Mouse (Mus musculus) MEL (cell line): Measurements from ENCODE around the gene Prrg2.

Experiments
- BHLHE40 ChIP-seq: IDR thresholded peaks from 2 replicates; pipeline ENCODE4 v1.6.1; 2012; ENCODE audit warnings: low read depth, mild to moderate bottlenecking, inconsistent platforms, low read length, improper control_type of control experiment, borderline replicate concordance
- CTCF ChIP-seq, 3 experiments: IDR thresholded peaks in 2 of 3; conservative IDR thresholded peaks in 1 of 3; 2 replicates each; pipeline ENCODE4 v1.5.1; 2011 to 2012; ENCODE audit warnings: low read length in 3 of 3, low read depth in 2 of 3, mild to moderate bottlenecking in 2 of 3, improper control_type of control experiment in 1 of 3, inconsistent platforms in 1 of 3, mixed read lengths in 1 of 3, moderate library complexity in 1 of 3; ENCODE audit not compliant: control insufficient read depth in 1 of 3, insufficient read depth in 1 of 3, poor library complexity in 1 of 3, severe bottlenecking in 1 of 3
- EP300 ChIP-seq, 2 experiments: IDR thresholded peaks; 2 replicates each; pipeline ENCODE4 v1.6.1; 2011; ENCODE audit warnings: improper control_type of control experiment in 2 of 2, low read length in 2 of 2, low read depth in 1 of 2, mild to moderate bottlenecking in 1 of 2
- HCFC1 ChIP-seq: IDR thresholded peaks from 2 replicates; pipeline ENCODE4 v1.6.1; 2012; ENCODE audit warnings: low read depth, mild to moderate bottlenecking, inconsistent platforms, low read length, improper control_type of control experiment, moderate library complexity
- JUND ChIP-seq: IDR thresholded peaks from 2 replicates; pipeline ENCODE4 v1.6.1; 2011; ENCODE audit warnings: low read depth, mild to moderate bottlenecking, improper control_type of control experiment, low read length
- KAT2A ChIP-seq: conservative IDR thresholded peaks from 2 replicates; pipeline ENCODE4 v1.6.1; 2012; ENCODE audit warnings: low read depth, low read length, improper control_type of control experiment, inconsistent platforms

- TF ChIP-seq CTCF (IDR thresholded peaks at IDR 0.05 in 2 of 3, conservative IDR thresholded peaks at IDR 0.05 in 1 of 3; ENCODE audit: control insufficient read depth in 1 of 3, insufficient read depth in 1 of 3, low read depth in 2 of 3, low read length in 3 of 3, poor library complexity in 1 of 3, severe bottlenecking in 1 of 3) (no peak), KAT2A (no peak), BHLHE40 (no peak), HCFC1 (no peak; the same call in 1 of the 2 replicates), EP300 (IDR thresholded peaks at IDR 0.05; ENCODE audit: low read depth in 1 of 2, low read length in 2 of 2) (no peak), JUND (no peak)
These were observed 10.2 kb downstream of the Prrg2 start for GRCm38 (mm10) chr7:45052181-45052861.
